Mouse (Mus musculus) C2C12 (cell line): ENCODE results near the gene Olfr701. TPM values are rescaled to one million over a fixed set of nuclear protein-coding genes. Genes with fewer than 3 reads are reported as not detected.

Experiments
- H3K27me3 ChIP-seq: one replicate; pipeline ENCODE4 v1.6.1; 2011; ENCODE audit not compliant: control insufficient read depth, insufficient read depth, insufficient read length
- H3K36me3 ChIP-seq: one replicate; pipeline ENCODE4 v1.6.1; 2011; ENCODE audit not compliant: control insufficient read depth, insufficient read depth
- H3K4me3 ChIP-seq: one replicate; pipeline ENCODE4 v1.5.1; 2011; ENCODE audit warnings: mild to moderate bottlenecking, control low read depth; ENCODE audit not compliant: poor library complexity, insufficient read depth, severe bottlenecking
- H3K79me2 ChIP-seq: one replicate; pipeline ENCODE4 v1.6.1; 2011; ENCODE audit not compliant: control insufficient read depth, insufficient read depth
- H3K79me3 ChIP-seq: one replicate; pipeline ENCODE4 v1.6.1; 2011; ENCODE audit warnings: low read depth, control low read depth
- H3ac ChIP-seq: one replicate; pipeline ENCODE3; 2011; ENCODE audit warnings: low read depth; ENCODE audit not compliant: control insufficient read depth, insufficient read length
- CEBPB ChIP-seq: IDR thresholded peaks from one replicate; pipeline ENCODE4 v1.6.1; 2011; ENCODE audit warnings: low read depth, mild to moderate bottlenecking, control low read depth, moderate library complexity
- CTCF ChIP-seq: IDR thresholded peaks from one replicate; pipeline ENCODE4 v1.5.1; 2011; ENCODE audit not compliant: control insufficient read depth, insufficient read depth, insufficient read length
- FOSL1 ChIP-seq: IDR thresholded peaks from one replicate; pipeline ENCODE4 v1.8.0; 2011; ENCODE audit warnings: mild to moderate bottlenecking, low read length; ENCODE audit not compliant: poor library complexity, insufficient read depth, severe bottlenecking
- MAX ChIP-seq: IDR thresholded peaks from one replicate; pipeline ENCODE4 v1.6.1; 2011; ENCODE audit warnings: mild to moderate bottlenecking, control low read depth
- MYOD1 ChIP-seq: IDR thresholded peaks from one replicate; pipeline ENCODE4 v1.6.1; 2011; ENCODE audit warnings: low read depth; ENCODE audit not compliant: control insufficient read depth, insufficient read length
- MYOG ChIP-seq: IDR thresholded peaks from one replicate; pipeline ENCODE4 v1.6.1; 2011; ENCODE audit not compliant: control insufficient read depth, insufficient read length; ENCODE audit errors: extremely low read depth
- USF1 ChIP-seq: IDR thresholded peaks from one replicate; pipeline ENCODE4 v1.6.1; 2011; ENCODE audit warnings: low read depth, mild to moderate bottlenecking, control low read depth, moderate library complexity
- polyA plus RNA-seq: library from polyadenylated mRNA; unstranded; fragments of >200 nt; fragmentation: generic; extraction: Trizol; gene quantifications from one replicate; pipeline ENCODE4 v1.2.1, GENCODE M21; 2012; ENCODE audit warnings: missing spikeins

Olfr701 gene
- polyA plus RNA-seq, 1 experiment = not detected

DNA sequence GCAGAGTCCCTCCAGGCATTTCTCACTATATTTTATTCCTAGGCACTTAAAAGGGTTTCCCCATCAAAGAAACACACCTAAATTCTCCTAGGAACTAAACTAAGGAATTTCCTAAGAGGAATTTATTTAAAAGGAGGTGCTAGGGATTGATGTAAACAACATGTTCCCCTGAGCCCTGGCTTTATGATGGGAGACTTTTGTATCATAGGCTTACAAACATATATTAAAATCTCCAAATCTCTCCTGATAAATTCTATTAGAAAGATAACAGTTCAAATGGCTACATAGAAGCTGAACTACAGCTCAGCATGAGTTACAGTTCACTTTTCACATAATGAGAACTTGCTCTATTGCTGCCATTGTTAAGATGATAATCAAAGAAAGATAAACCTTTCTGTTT lies 19.9 kb downstream of the Olfr701 start, which contains the start of gene Olfr702:
Gene Olfr702, minus strand, starts transcription at position 101 of the 400 bp plus-strand sequence.
- Histone ChIP-seq H3K79me3 (no peaks in the 10 kb centered on the region), H3K27me3 (no peaks in the 10 kb centered on the region), H3ac (no peak within 1 kb of the TSS), H3K79me2 (no peaks in the 10 kb centered on the region), H3K36me3 (no peaks in the 10 kb centered on the region), H3K4me3 (no peak within 1 kb of the TSS)
- no peak for TF ChIP-seq FOSL1
- no peak for TF ChIP-seq CEBPB
- no peak for TF ChIP-seq MAX
- TF ChIP-seq MYOD1 = no peak
- no peak for TF ChIP-seq MYOG
- no peak for TF ChIP-seq USF1
- TF ChIP-seq CTCF = no peak

DNA sequence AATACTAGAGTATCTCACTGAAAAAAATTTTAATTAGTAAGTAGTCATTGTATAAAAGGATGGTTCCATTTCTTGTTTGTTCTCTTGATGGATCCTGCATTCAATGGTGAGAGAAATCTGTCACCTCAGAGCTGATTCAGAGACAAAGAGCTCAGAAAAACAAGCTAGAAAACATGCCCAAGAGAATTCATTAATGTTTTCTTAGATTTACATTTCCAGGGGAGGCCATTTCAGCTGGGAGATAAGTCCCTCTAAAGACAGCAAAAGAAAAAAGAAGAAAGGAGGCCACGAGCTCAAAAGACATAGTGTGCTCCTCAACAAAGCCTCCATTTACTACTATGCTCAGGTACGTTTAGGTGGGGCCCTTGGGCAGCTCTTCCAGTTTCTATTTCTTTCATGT lies 29.1 kb downstream of the Olfr701 start, which contains the start of gene Olfr703:
Gene Olfr703, plus strand, starts transcription at position 301 of the 400 bp plus-strand sequence.
- no peaks in the 10 kb centered on the region for H3K79me2 ChIP-seq
- no peaks in the 10 kb centered on the region for H3K36me3 ChIP-seq
- no peak within 1 kb of the TSS for H3ac ChIP-seq
- H3K79me3 ChIP-seq = no peaks in the 10 kb centered on the region
- H3K4me3 ChIP-seq = no peak within 1 kb of the TSS
- no peak for TF ChIP-seq USF1
- TF ChIP-seq MAX = no peak
- no peak for TF ChIP-seq FOSL1
- no peaks in the 10 kb centered on the region for H3K27me3 ChIP-seq

DNA sequence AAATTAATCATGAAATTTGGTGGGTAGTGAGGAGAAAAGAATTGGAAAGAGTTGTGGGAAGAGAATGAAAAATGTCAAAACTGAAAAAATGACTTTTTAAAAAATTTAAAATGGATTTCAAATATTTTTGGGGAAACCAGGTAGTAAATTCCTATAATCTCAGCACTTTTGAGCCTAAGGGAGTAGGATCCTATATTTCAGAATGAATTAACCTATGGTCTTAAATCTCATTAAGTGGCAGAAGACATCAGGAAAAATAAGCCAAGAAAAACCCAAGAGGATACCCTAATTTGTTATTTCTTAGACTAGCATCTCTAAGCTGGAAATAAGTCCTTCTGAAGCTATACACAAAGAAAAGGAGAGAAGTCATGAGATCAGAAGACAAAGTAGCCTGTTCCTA lies 49.0 kb downstream of the Olfr701 start, which contains the start of gene Olfr704:
Gene Olfr704, plus strand, starts transcription at position 301 of the 400 bp plus-strand sequence.
- no peak within 1 kb of the TSS for H3ac ChIP-seq
- no peaks in the 10 kb centered on the region for H3K79me3 ChIP-seq
- no peak for TF ChIP-seq USF1
- no peak within 1 kb of the TSS for H3K4me3 ChIP-seq
- H3K36me3 ChIP-seq = no peaks in the 10 kb centered on the region
- H3K79me2 ChIP-seq = no peaks in the 10 kb centered on the region
- no peaks in the 10 kb centered on the region for H3K27me3 ChIP-seq

Other genes starting within 250 kb of the Olfr701 start
- not detected for gene Olfr693, start 133.5 kb upstream of the Olfr701 start, polyA plus RNA-seq
- not detected for gene Olfr694, start 122.3 kb upstream of the Olfr701 start, polyA plus RNA-seq
- gene Olfr695, start 97.7 kb upstream of the Olfr701 start, polyA plus RNA-seq = not detected
- not detected for gene Olfr697, start 71.7 kb upstream of the Olfr701 start, polyA plus RNA-seq
- gene Olfr698, start 58.7 kb upstream of the Olfr701 start, polyA plus RNA-seq = not detected
- gene Olfr699, start 20.9 kb upstream of the Olfr701 start, polyA plus RNA-seq = not detected
- not detected for gene Olfr700, start 5.3 kb upstream of the Olfr701 start, polyA plus RNA-seq
- not detected for gene Olfr702, start 19.8 kb downstream of the Olfr701 start, polyA plus RNA-seq
- gene Olfr703, start 29.2 kb downstream of the Olfr701 start, polyA plus RNA-seq = not detected
- gene Olfr704, start 49.1 kb downstream of the Olfr701 start, polyA plus RNA-seq = not detected
- not detected for gene Olfr705, start 62.8 kb downstream of the Olfr701 start, polyA plus RNA-seq
- gene Olfr706, start 74.0 kb downstream of the Olfr701 start, polyA plus RNA-seq = not detected
- not detected for gene Olfr707, start 87.1 kb downstream of the Olfr701 start, polyA plus RNA-seq
- gene Olfr1532-ps1, start 93.9 kb downstream of the Olfr701 start, polyA plus RNA-seq = not detected
- gene Olfr709-ps1, start 118.1 kb downstream of the Olfr701 start, polyA plus RNA-seq = not detected
- not detected for gene Olfr710, start 134.2 kb downstream of the Olfr701 start, polyA plus RNA-seq
- not detected for gene Olfr6, start 149.8 kb downstream of the Olfr701 start, polyA plus RNA-seq
- not detected for gene Olfr711, start 161.3 kb downstream of the Olfr701 start, polyA plus RNA-seq
- gene Olfr2, start 191.9 kb downstream of the Olfr701 start, polyA plus RNA-seq = not detected
- not detected for gene Olfr713, start 217.0 kb downstream of the Olfr701 start, polyA plus RNA-seq